Mouse (Mus musculus) embryonic facial prominence, embryonic 11.5 days (tissue): ENCODE results near the gene Il31. TPM values are rescaled to one million over a fixed set of nuclear protein-coding genes. Genes with fewer than 3 reads are reported as not detected.

Source experiments
- ATAC-seq: fragments of 200-750 bp; cut with Nextera tagmentation; replicated peaks from 2 replicates; pipeline ENCODE4 v1.8.0; 2017; ENCODE audit warnings: low read depth; ENCODE audit not compliant: insufficient number of reproducible peaks, low FRiP score, low TSS enrichment
- DNase-seq: peaks from one replicate; pipeline ENCODE4 v3.0.0-alpha.2; 2015; ENCODE audit warnings: low spot score
- H3K27ac ChIP-seq: fragments of 300-500 bp; sonication (generic); replicated peaks from 2 replicates; pipeline ENCODE4 v1.5.1; 2014; ENCODE audit warnings: mild to moderate bottlenecking, low read depth, low read length, control low read depth
- H3K27me3 ChIP-seq: fragments of 300-500 bp; sonication (generic); 2 replicates; pipeline ENCODE4 v1.6.1; 2014; ENCODE audit warnings: mild to moderate bottlenecking, low read length, moderate library complexity, mixed read lengths; ENCODE audit not compliant: control insufficient read depth, insufficient read depth
- H3K36me3 ChIP-seq: fragments of 300-500 bp; sonication (generic); replicated peaks from 2 replicates; pipeline ENCODE4 v1.6.1; 2014; ENCODE audit warnings: low read depth, mild to moderate bottlenecking, low read length, moderate library complexity, mixed read lengths; ENCODE audit not compliant: control insufficient read depth, insufficient read depth
- H3K4me1 ChIP-seq: fragments of 300-500 bp; sonication (generic); 2 replicates; pipeline ENCODE4 v1.6.1; 2014; ENCODE audit warnings: low read length, mixed read lengths; ENCODE audit not compliant: control insufficient read depth, insufficient read depth
- H3K4me2 ChIP-seq: fragments of 300-500 bp; sonication (generic); 2 replicates; pipeline ENCODE4 v1.6.1; 2014; ENCODE audit warnings: low read depth, mild to moderate bottlenecking, control low read depth, low read length, moderate library complexity
- H3K4me3 ChIP-seq: fragments of 300-500 bp; sonication (generic); 2 replicates; pipeline ENCODE4 v1.5.1; 2014; ENCODE audit warnings: low read depth, low read length, control low read depth
- H3K9ac ChIP-seq: fragments of 300-500 bp; sonication (generic); replicated peaks from 2 replicates; pipeline ENCODE4 v1.6.1; 2014; ENCODE audit warnings: mild to moderate bottlenecking, control low read depth, low read length
- H3K9me3 ChIP-seq: fragments of 300-500 bp; sonication (generic); replicated peaks from 2 replicates; pipeline ENCODE4 v1.6.1; 2016; ENCODE audit warnings: mild to moderate bottlenecking, low read length, inconsistent platforms, mixed read lengths; ENCODE audit not compliant: control insufficient read depth
- WGBS: fragments of 180-500 bp; shearing (Covaris S2); extraction: QIAGEN DNeasy Blood & Tissue Kit; methylation state at CpG from one replicate; pipeline ENCODE4 v1.1.7; 2014; 5-methylcytosine and 5-hydroxymethylcytosine counted together
- polyA plus RNA-seq: library from polyadenylated mRNA; unstranded; fragments of >200 nt; fragmentation: Nextera tagmentation; extraction: Ambion mirVana; gene quantifications from 2 replicates; pipeline ENCODE4 v1.2.1, GENCODE M21; 2014

Gene Il31
- polyA plus RNA-seq, 1 experiment from 2014 or later: not detected

DNA sequence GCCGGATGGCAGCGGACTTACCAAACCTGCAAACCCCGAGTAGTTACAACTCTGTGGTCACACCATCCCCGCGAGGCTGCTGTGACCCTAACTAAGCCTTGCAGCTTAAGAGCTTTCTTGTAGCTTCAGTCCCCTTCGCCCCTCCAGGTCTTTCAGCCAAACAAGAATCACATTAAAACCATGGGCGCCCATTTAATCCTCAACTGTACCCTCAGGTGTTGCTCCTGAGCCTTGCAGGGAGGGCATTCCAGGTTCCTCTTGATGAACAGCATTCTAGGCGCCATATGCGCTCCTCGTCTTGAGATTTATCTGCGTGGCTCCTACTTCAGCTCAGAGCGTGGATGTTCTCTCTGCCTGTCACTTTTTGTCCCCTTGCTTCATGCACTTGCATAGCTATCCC, 19.6 kb upstream of the Il31 start:
- Histone ChIP-seq H3K27me3 (no peaks in the 10 kb centered on the region), H3K4me2 (peak overlapping the region; percentile 81), H3K27ac (no peak overlapping the region), H3K9me3 (no peaks in the 10 kb centered on the region), H3K36me3 (no peaks in the 10 kb centered on the region; the same call in 1 of the 2 replicates), H3K4me3 (peak overlapping the region; percentile 55), H3K9ac (peak overlapping the region; percentile 67), H3K4me1 (no peaks in the 10 kb centered on the region)
- 11% methylated on average over 12 of the region's 12 CpGs for WGBS
- ATAC-seq (no peak), DNase-seq (no peak)

GRCm38 (mm10) chr5:123507936-123508723, 18.8 kb upstream of the Il31 start:
- DNase-seq (peak; percentile 97), ATAC-seq (peak; percentile 79)
- Histone ChIP-seq H3K4me2 (peak overlapping the region; percentile 81), H3K27me3 (no peaks in the 10 kb centered on the region), H3K4me1 (no peaks in the 10 kb centered on the region), H3K36me3 (no peaks in the 10 kb centered on the region; the same call in 1 of the 2 replicates), H3K9ac (peak overlapping the region; percentile 67), H3K4me3 (peak overlapping the region; percentile 55), H3K9me3 (no peaks in the 10 kb centered on the region), H3K27ac (no peak overlapping the region)
- WGBS: 1% methylated on average over 56 of the region's 59 CpGs

GRCm38 (mm10) chr5:123501973-123502372, 12.7 kb upstream of the Il31 start:
- Histone ChIP-seq H3K9ac (no peak overlapping the region), H3K36me3 (no peaks in the 10 kb centered on the region), H3K9me3 (no peaks in the 10 kb centered on the region), H3K4me1 (peaks cover 4% of the 10 kb centered on the region; the same call in 1 of the 2 replicates), H3K27me3 (no peaks in the 10 kb centered on the region), H3K4me2 (no peak overlapping the region), H3K4me3 (no peak overlapping the region), H3K27ac (no peak overlapping the region)
- 70% methylated on average over 3 of the region's 4 CpGs for WGBS
- DNase-seq (no peak), ATAC-seq (no peak)

GRCm38 (mm10) chr5:123499717-123500116, 10.4 kb upstream of the Il31 start:
- no peak overlapping the region for H3K4me3 ChIP-seq
- ATAC-seq (no peak), DNase-seq (peak; percentile 22)
- H3K4me1 ChIP-seq: peaks cover 4% of the 10 kb centered on the region; the same call in 1 of the 2 replicates
- H3K36me3 ChIP-seq: no peaks in the 10 kb centered on the region
- no peaks in the 10 kb centered on the region for H3K27me3 ChIP-seq
- H3K4me2 ChIP-seq: no peak overlapping the region
- 0 out of 2 replicates have a peak overlapping the region, but pooled peaks have one; percentile 4 for H3K9ac ChIP-seq
- no peaks in the 10 kb centered on the region for H3K9me3 ChIP-seq
- H3K27ac ChIP-seq: no peak overlapping the region
- WGBS: 43% methylated on average over 4 of the region's 4 CpGs

GRCm38 (mm10) chr5:123489935-123490334, 646 bp upstream of the Il31 start:
- no peaks in the 10 kb centered on the region for H3K9me3 ChIP-seq
- no peak for ATAC-seq
- H3K4me1 ChIP-seq: no peaks in the 10 kb centered on the region; the same call in none of the 2 replicates
- DNase-seq: no peak
- H3K4me3 ChIP-seq: no peak overlapping the region
- 29% methylated on average over 9 of the region's 9 CpGs for WGBS
- no peak overlapping the region for H3K27ac ChIP-seq
- no peaks in the 10 kb centered on the region for H3K27me3 ChIP-seq
- no peak overlapping the region for H3K4me2 ChIP-seq
- H3K9ac ChIP-seq: no peak overlapping the region
- no peaks in the 10 kb centered on the region for H3K36me3 ChIP-seq

- H3K36me3 ChIP-seq: no peaks in the 10 kb centered on the region
- H3K4me3 ChIP-seq: no peak overlapping the region
- H3K9me3 ChIP-seq: no peaks in the 10 kb centered on the region
- WGBS: 87% methylated on average over 11 of the region's 11 CpGs
- no peak overlapping the region for H3K4me2 ChIP-seq
- DNase-seq (no peak), ATAC-seq (no peak)
- no peak overlapping the region for H3K27ac ChIP-seq
- no peaks in the 10 kb centered on the region for H3K27me3 ChIP-seq
- H3K9ac ChIP-seq: no peak overlapping the region
- no peaks in the 10 kb centered on the region; the same call in none of the 2 replicates for H3K4me1 ChIP-seq
Observed at GRCm38 (mm10) chr5:123487659-123488395, 1.5 kb downstream of the Il31 start.

DNA sequence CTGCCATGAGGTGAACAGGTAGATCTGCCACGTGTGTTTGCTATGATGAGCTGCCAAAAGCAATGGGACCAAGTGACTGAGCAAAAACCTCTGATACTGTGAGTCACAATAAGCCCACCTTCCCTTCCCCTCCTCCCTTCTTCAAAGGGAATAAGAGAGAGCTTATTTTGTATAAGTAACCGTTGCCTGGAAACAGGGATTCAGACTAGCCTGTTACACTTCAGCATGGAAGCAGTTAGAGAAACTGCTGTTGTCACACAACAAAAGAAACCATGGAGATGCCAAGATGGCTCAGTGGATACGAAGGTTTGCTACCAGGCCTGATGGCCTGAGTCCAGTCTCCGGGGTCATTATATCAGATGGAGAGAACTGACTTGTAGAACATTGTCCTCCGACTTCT, 15.5 kb downstream of the Il31 start:
- no peak overlapping the region for H3K4me3 ChIP-seq
- H3K27ac ChIP-seq: no peak overlapping the region
- H3K9me3 ChIP-seq: no peaks in the 10 kb centered on the region
- no peaks in the 10 kb centered on the region for H3K27me3 ChIP-seq
- H3K9ac ChIP-seq: no peak overlapping the region
- WGBS: 89% methylated on average over 5 of the region's 5 CpGs
- no peaks in the 10 kb centered on the region for H3K36me3 ChIP-seq
- no peak overlapping the region for H3K4me2 ChIP-seq
- no peak for ATAC-seq
- no peaks in the 10 kb centered on the region for H3K4me1 ChIP-seq
- DNase-seq: no peak
